Mouse (Mus musculus): Measurements from ENCODE around the gene Glrx5.

Gene Glrx5

GRCm38 (mm10) chr12:105073708-105074107, 41.2 kb downstream of the Glrx5 start:
- no peak for DNase-seq (ENCODE audit: low spot score)

- no peak for DNase-seq (ENCODE audit: low spot score)
Measured at GRCm38 (mm10) chr12:105075496-105075895, 43.0 kb downstream of the Glrx5 start.

- no peak for DNase-seq (ENCODE audit: low spot score)
Measured at GRCm38 (mm10) chr12:105076511-105076910, 44.0 kb downstream of the Glrx5 start.

GRCm38 (mm10) chr12:105077232-105077631, 44.7 kb downstream of the Glrx5 start:
- no peak for DNase-seq (ENCODE audit: low spot score)

- DNase-seq (ENCODE audit: low spot score), result no peak
Measured at GRCm38 (mm10) chr12:105084171-105084570, 51.7 kb downstream of the Glrx5 start.

- no peak for DNase-seq (ENCODE audit: low spot score)
Measured at GRCm38 (mm10) chr12:105084816-105085215, 52.3 kb downstream of the Glrx5 start.

- DNase-seq (ENCODE audit: low spot score), result no peak
Measured at GRCm38 (mm10) chr12:105085296-105085695, 52.8 kb downstream of the Glrx5 start.

- DNase-seq (ENCODE audit: low spot score), result no peak
Measured at GRCm38 (mm10) chr12:105086781-105087180, 54.3 kb downstream of the Glrx5 start.

- DNase-seq (ENCODE audit: low spot score), result no peak
Measured at GRCm38 (mm10) chr12:105087353-105087752, 54.9 kb downstream of the Glrx5 start.

GRCm38 (mm10) chr12:105089231-105089630, 56.7 kb downstream of the Glrx5 start:
- DNase-seq (ENCODE audit: low spot score), result no peak

- DNase-seq (ENCODE audit: low spot score), result no peak
Measured at GRCm38 (mm10) chr12:105091604-105092003, 59.1 kb downstream of the Glrx5 start.
